Mouse (Mus musculus): Measurements from ENCODE around the gene Adra2b. TPM values are rescaled to one million over a fixed set of nuclear protein-coding genes. Genes with fewer than 3 reads are reported as not detected.

The Adra2b gene
- total RNA-seq, 1 experiment = 1.5 TPM

DNA sequence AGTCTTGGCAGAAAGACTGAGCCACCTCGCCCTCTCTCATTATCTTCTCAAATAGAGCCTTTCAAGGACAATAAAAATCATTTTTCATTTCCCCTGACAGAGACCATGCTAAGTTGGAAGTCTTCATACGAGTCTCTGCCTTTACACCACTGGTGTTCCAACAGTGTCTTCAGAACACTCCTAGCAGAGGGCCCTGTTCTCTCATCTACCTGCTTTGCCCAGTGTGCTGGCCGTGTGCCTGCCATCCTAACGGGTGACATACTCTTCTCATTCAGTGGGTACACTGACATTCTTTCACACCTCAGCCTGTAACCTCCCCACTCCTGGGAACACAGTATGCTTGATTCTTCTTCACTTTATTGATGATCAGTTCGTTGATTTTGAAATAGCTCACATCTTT is 46.6 kb upstream of the Adra2b start:
- Histone ChIP-seq H3K4me1 (ENCODE audit: control insufficient read depth in 2 of 2, insufficient read depth in 2 of 2, low read length in 2 of 2, poor library complexity in 1 of 2) (no peaks in the 10 kb centered on the region), H3K9me3 (ENCODE audit: control insufficient read depth, insufficient read depth, low read depth, low read length) (no peaks in the 10 kb centered on the region), H3K27ac (ENCODE audit: insufficient read depth, low read depth, low read length, poor library complexity, severe bottlenecking) (no peak overlapping the region), H3K9ac (ENCODE audit: insufficient read depth, low read depth, low read length, poor library complexity, severe bottlenecking) (no peak overlapping the region), H3K36me3 (ENCODE audit: control insufficient read depth, insufficient read depth, low read length, poor library complexity, severe bottlenecking) (no peaks in the 10 kb centered on the region), H3K4me3 (ENCODE audit: insufficient read depth in 1 of 2, low read depth in 1 of 2, low read length in 2 of 2, poor library complexity in 1 of 2, severe bottlenecking in 1 of 2) (no peak overlapping the region)
- in situ Hi-C loops (cut with MboI; ENCODE audit: low sequenced_read_pairs in 2 of 2, unreplicated experiment in 2 of 2) = no loop called here
- TF ChIP-seq ZNF384 (IDR thresholded peaks at IDR 0.05; ENCODE audit: low read depth, low read length) (no peak), CHD2 (IDR thresholded peaks at IDR 0.05; ENCODE audit: low read depth, low read length) (no peak), MAFK (IDR thresholded peaks at IDR 0.05; ENCODE audit: insufficient read depth, low read depth, low read length) (no peak), ZC3H11A (IDR thresholded peaks at IDR 0.05; ENCODE audit: borderline replicate concordance, low read depth, low read length) (no peak), HCFC1 (IDR thresholded peaks at IDR 0.05; ENCODE audit: borderline replicate concordance, insufficient read depth, low read length) (no peak)
- no peak for DNase-seq (ENCODE audit: low read depth, low spot score)

DNA sequence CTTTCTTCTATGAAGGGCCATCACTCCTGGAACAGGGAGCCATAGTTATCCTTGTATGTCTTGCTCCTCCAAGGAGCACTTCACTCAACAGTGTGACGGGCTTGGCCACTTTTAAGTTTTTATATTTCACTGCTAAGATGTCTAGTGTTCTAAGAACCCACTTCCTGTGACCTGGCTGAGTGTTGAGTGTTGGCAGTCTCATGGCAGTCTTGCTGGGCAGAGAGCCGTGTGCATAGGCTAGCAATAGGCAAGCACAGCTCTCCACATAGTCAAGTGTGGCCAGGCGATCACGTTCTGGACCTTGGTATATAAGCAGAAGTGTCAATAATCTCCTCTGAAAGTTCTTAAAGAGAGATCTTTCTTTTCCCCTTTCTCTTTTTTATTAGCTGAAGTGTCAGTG is 44.9 kb upstream of the Adra2b start:
- H3K9me3 ChIP-seq (ENCODE audit: control insufficient read depth, insufficient read depth, low read depth, low read length) = no peaks in the 10 kb centered on the region
- no peaks in the 10 kb centered on the region for H3K36me3 ChIP-seq (ENCODE audit: control insufficient read depth, insufficient read depth, low read length, poor library complexity, severe bottlenecking)
- H3K4me3 ChIP-seq (ENCODE audit: insufficient read depth in 1 of 2, low read depth in 1 of 2, low read length in 2 of 2, poor library complexity in 1 of 2, severe bottlenecking in 1 of 2) = no peak overlapping the region
- no peak overlapping the region for H3K27ac ChIP-seq (ENCODE audit: insufficient read depth, low read depth, low read length, poor library complexity, severe bottlenecking)
- TF ChIP-seq ZNF384 (IDR thresholded peaks at IDR 0.05; ENCODE audit: low read depth, low read length) (no peak), ZC3H11A (IDR thresholded peaks at IDR 0.05; ENCODE audit: borderline replicate concordance, low read depth, low read length) (no peak), CHD2 (IDR thresholded peaks at IDR 0.05; ENCODE audit: low read depth, low read length) (no peak), MAFK (IDR thresholded peaks at IDR 0.05; ENCODE audit: insufficient read depth, low read depth, low read length) (no peak), HCFC1 (IDR thresholded peaks at IDR 0.05; ENCODE audit: borderline replicate concordance, insufficient read depth, low read length) (no peak)
- no peak for DNase-seq (ENCODE audit: low read depth, low spot score)
- H3K9ac ChIP-seq (ENCODE audit: insufficient read depth, low read depth, low read length, poor library complexity, severe bottlenecking) = no peak overlapping the region
- no peaks in the 10 kb centered on the region for H3K4me1 ChIP-seq (ENCODE audit: control insufficient read depth in 2 of 2, insufficient read depth in 2 of 2, low read length in 2 of 2, poor library complexity in 1 of 2)
- in situ Hi-C loops (cut with MboI; ENCODE audit: low sequenced_read_pairs in 2 of 2, unreplicated experiment in 2 of 2) = no loop called here

DNA sequence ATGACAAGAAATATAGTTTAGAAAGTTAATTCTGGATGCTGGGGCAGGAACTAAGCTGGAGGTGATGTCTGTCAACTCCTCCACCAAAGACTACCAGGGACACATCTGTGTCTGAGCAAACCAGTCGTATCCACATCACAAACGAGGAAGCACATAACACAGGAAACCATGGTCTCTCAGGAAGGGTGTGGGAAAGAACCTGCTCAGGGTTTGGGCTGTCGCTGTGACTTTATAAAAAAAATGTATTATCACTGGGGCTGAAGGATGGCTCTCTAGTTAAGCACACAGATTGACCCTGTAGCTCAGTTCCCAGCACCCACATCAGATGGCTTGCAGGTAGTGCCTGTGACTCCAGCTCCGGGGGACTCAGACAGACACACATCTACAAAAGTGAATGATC is 43.9 kb upstream of the Adra2b start:
- in situ Hi-C loops (cut with MboI; ENCODE audit: low sequenced_read_pairs in 2 of 2, unreplicated experiment in 2 of 2) = no loop called here
- H3K4me1 ChIP-seq (ENCODE audit: control insufficient read depth in 2 of 2, insufficient read depth in 2 of 2, low read length in 2 of 2, poor library complexity in 1 of 2) = no peaks in the 10 kb centered on the region
- DNase-seq (ENCODE audit: low read depth, low spot score) = no peak
- H3K9me3 ChIP-seq (ENCODE audit: control insufficient read depth, insufficient read depth, low read depth, low read length) = no peaks in the 10 kb centered on the region
- no peak overlapping the region; the same call in 1 of the 2 replicates for H3K27ac ChIP-seq (ENCODE audit: insufficient read depth, low read depth, low read length, poor library complexity, severe bottlenecking)
- no peak for TF ChIP-seq MAFK (IDR thresholded peaks at IDR 0.05; ENCODE audit: insufficient read depth, low read depth, low read length)
- TF ChIP-seq ZC3H11A (IDR thresholded peaks at IDR 0.05; ENCODE audit: borderline replicate concordance, low read depth, low read length) = no peak
- TF ChIP-seq ZNF384 (IDR thresholded peaks at IDR 0.05; ENCODE audit: low read depth, low read length) = no peak
- no peak for TF ChIP-seq HCFC1 (IDR thresholded peaks at IDR 0.05; ENCODE audit: borderline replicate concordance, insufficient read depth, low read length)
- no peak for TF ChIP-seq CHD2 (IDR thresholded peaks at IDR 0.05; ENCODE audit: low read depth, low read length)
- H3K9ac ChIP-seq (ENCODE audit: insufficient read depth, low read depth, low read length, poor library complexity, severe bottlenecking) = no peak overlapping the region
- H3K36me3 ChIP-seq (ENCODE audit: control insufficient read depth, insufficient read depth, low read length, poor library complexity, severe bottlenecking) = no peaks in the 10 kb centered on the region
- H3K4me3 ChIP-seq (ENCODE audit: insufficient read depth in 1 of 2, low read depth in 1 of 2, low read length in 2 of 2, poor library complexity in 1 of 2, severe bottlenecking in 1 of 2) = no peak overlapping the region

DNA sequence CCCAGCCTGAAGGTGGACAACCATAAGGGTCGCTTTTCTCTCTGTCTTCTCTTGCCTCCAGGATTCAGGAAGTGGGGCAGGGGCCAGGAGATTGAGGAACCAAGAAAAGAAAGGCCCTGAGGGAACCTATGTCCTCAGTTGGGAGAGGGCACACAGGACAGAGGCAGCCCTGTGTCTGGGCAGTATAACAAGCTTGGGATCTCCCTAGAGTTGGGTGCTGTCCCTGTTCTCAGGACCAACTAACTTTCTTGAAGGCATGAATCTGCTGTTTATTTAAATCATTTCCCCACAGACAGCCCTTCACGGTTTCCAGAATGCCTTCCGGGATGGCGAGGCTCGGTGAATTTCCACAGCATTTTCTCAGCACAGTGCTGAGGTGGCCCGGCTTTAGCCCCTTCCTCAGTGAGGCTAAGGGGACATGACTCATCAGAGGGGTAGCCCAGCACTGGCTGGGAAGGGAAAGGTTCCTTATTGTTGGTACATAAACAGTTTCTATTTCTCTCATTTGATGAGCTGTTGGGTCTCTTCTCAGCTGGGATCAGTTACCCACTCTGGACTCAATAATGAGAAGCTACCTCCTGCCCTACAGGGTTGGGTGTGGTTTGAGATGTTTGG is 40.2 kb upstream of the Adra2b start:
- in situ Hi-C loops (cut with MboI; ENCODE audit: low sequenced_read_pairs in 2 of 2, unreplicated experiment in 2 of 2) = no loop called here
- no peak for TF ChIP-seq HCFC1 (IDR thresholded peaks at IDR 0.05; ENCODE audit: borderline replicate concordance, insufficient read depth, low read length)
- no peak for TF ChIP-seq ZNF384 (IDR thresholded peaks at IDR 0.05; ENCODE audit: low read depth, low read length)
- TF ChIP-seq MAFK (IDR thresholded peaks at IDR 0.05; ENCODE audit: insufficient read depth, low read depth, low read length) = no peak
- TF ChIP-seq CHD2 (IDR thresholded peaks at IDR 0.05; ENCODE audit: low read depth, low read length) = no peak
- H3K27ac ChIP-seq (ENCODE audit: insufficient read depth, low read depth, low read length, poor library complexity, severe bottlenecking) = no peak overlapping the region
- no peak overlapping the region for H3K9ac ChIP-seq (ENCODE audit: insufficient read depth, low read depth, low read length, poor library complexity, severe bottlenecking)
- no peaks in the 10 kb centered on the region for H3K9me3 ChIP-seq (ENCODE audit: control insufficient read depth, insufficient read depth, low read depth, low read length)
- no peak for DNase-seq (ENCODE audit: low read depth, low spot score)
- H3K4me1 ChIP-seq (ENCODE audit: control insufficient read depth in 2 of 2, insufficient read depth in 2 of 2, low read length in 2 of 2, poor library complexity in 1 of 2) = no peaks in the 10 kb centered on the region
- H3K4me3 ChIP-seq (ENCODE audit: insufficient read depth in 1 of 2, low read depth in 1 of 2, low read length in 2 of 2, poor library complexity in 1 of 2, severe bottlenecking in 1 of 2) = no peak overlapping the region
- H3K36me3 ChIP-seq (ENCODE audit: control insufficient read depth, insufficient read depth, low read length, poor library complexity, severe bottlenecking) = no peaks in the 10 kb centered on the region

DNA sequence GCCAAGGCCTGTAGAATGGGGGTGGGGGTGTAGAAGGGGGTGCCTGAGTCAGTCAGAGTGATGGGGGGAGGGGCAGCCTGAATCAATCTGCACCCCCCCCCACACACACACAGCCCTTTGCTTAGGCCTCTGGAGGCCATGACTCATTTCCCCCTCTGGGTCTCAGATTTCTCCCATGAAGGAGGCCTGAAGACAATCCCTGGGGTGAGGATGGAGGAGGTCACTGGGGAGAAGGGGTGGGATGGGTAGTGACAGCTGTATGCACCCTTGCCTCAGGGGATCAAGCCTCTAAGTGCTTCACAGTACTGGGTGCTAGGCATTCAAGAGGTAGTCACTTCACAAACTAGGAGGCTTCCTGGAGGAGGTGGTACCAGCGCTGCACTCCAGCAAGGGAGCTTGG is 39.3 kb upstream of the Adra2b start:
- in situ Hi-C loops (cut with MboI; ENCODE audit: low sequenced_read_pairs in 2 of 2, unreplicated experiment in 2 of 2) = no loop called here
- H3K27ac ChIP-seq (ENCODE audit: insufficient read depth, low read depth, low read length, poor library complexity, severe bottlenecking) = no peak overlapping the region
- no peaks in the 10 kb centered on the region for H3K4me1 ChIP-seq (ENCODE audit: control insufficient read depth in 2 of 2, insufficient read depth in 2 of 2, low read length in 2 of 2, poor library complexity in 1 of 2)
- no peak overlapping the region for H3K4me3 ChIP-seq (ENCODE audit: insufficient read depth in 1 of 2, low read depth in 1 of 2, low read length in 2 of 2, poor library complexity in 1 of 2, severe bottlenecking in 1 of 2)
- H3K9me3 ChIP-seq (ENCODE audit: control insufficient read depth, insufficient read depth, low read depth, low read length) = no peaks in the 10 kb centered on the region
- no peaks in the 10 kb centered on the region for H3K36me3 ChIP-seq (ENCODE audit: control insufficient read depth, insufficient read depth, low read length, poor library complexity, severe bottlenecking)
- TF ChIP-seq MAFK (IDR thresholded peaks at IDR 0.05; ENCODE audit: insufficient read depth, low read depth, low read length) (no peak), CHD2 (IDR thresholded peaks at IDR 0.05; ENCODE audit: low read depth, low read length) (no peak), ZNF384 (IDR thresholded peaks at IDR 0.05; ENCODE audit: low read depth, low read length) (no peak), ZC3H11A (IDR thresholded peaks at IDR 0.05; ENCODE audit: borderline replicate concordance, low read depth, low read length) (no peak), HCFC1 (IDR thresholded peaks at IDR 0.05; ENCODE audit: borderline replicate concordance, insufficient read depth, low read length) (no peak)
- no peak overlapping the region for H3K9ac ChIP-seq (ENCODE audit: insufficient read depth, low read depth, low read length, poor library complexity, severe bottlenecking)
- no peak for DNase-seq (ENCODE audit: low read depth, low spot score)
